Mouse (Mus musculus): Measurements from ENCODE around the gene Ccnl1. TPM values are rescaled to one million over a fixed set of nuclear protein-coding genes. Genes with fewer than 3 reads are reported as not detected.

The Ccnl1 gene
- polyA plus RNA-seq, 1 experiment: 12.8 TPM

DNA sequence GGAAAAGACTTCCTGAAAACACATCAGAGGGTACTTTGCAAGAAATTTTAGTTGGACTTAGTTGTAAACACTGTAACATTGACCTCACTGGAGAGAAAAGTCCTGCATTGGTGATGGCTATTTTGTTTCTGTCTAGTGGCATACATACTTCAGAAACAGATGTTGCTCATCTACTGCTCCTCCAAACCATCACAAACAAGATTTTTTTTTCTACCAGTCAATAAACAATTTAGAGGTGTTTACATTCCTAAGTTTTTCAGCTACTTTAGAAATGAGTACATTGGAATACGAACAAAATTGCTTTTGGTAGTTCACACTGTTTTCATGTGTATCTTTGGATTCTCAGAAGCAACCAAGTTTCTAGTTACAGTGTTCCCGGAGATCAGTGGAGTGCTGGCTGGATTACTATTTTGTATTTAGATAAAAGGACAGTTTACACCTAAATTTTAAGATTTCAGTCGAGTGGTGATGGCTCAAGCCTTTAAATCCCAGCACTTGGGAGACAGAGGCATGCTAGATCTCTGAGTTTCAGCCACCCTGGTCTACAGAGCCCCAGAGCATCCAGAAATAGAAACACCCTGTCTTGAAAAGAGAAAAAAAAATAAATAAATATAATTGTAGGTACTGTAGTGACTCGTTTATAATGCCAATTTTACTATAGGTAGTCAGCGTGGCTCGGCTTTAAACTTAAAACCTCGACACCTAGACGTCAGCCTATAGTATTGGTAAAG lies 15.6 kb upstream of the Ccnl1 start:
- H3ac ChIP-seq (ENCODE audit: control insufficient read depth, insufficient read length): peak overlapping the region; percentile 8

DNA sequence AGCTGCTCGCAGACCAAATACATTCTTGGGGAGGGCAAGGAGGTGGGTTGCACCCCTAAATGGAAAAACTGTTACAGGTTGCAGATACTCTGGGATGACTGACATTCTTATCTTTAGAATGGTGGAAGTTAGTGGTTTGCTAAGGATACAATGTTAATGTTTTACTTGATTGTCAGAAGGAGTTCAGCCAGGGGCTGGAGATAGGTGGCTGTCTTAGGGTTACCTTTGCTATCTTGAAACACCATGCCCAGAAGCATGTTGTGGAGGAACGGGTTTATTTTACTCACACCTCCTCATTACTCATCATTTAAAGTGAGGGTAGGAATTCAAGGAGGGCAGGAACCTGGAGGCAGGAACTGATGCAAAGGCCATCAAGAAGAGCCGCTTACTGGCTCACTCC lies 11.1 kb upstream of the Ccnl1 start:
- no peaks in the 10 kb centered on the region for H3K36me3 ChIP-seq (ENCODE audit: control insufficient read depth, insufficient read depth)
- H3K4me3 ChIP-seq: no peak overlapping the region
- H3ac ChIP-seq (ENCODE audit: control insufficient read depth, insufficient read length): no peak overlapping the region
- TF ChIP-seq TCF12 (IDR thresholded peaks at IDR 0.05; ENCODE audit: insufficient read depth, poor library complexity, severe bottlenecking) (no peak), MYOG (IDR thresholded peaks at IDR 0.05; ENCODE audit: control insufficient read depth in 1 of 3, insufficient read depth in 1 of 3, insufficient read length in 2 of 3, low read depth in 2 of 3) (no peak), CEBPB (IDR thresholded peaks at IDR 0.05; ENCODE audit: insufficient read depth, poor library complexity, severe bottlenecking) (no peak), SRF (IDR thresholded peaks at IDR 0.05; ENCODE audit: control insufficient read depth, insufficient read length, low read depth) (no peak), E2F4 (IDR thresholded peaks at IDR 0.05; ENCODE audit: insufficient read depth) (no peak), MYOD1 (IDR thresholded peaks at IDR 0.05; ENCODE audit: control insufficient read depth in 1 of 3, insufficient read length in 2 of 3, low read depth in 2 of 3) (no peak), POLR2AphosphoS2 (IDR thresholded peaks at IDR 0.05; ENCODE audit: insufficient read length, low read depth) (no peak), REST (IDR thresholded peaks at IDR 0.05; ENCODE audit: insufficient read depth, insufficient read length) (no peak), MAX (IDR thresholded peaks at IDR 0.05; ENCODE audit: low read depth) (no peak), USF1 (IDR thresholded peaks at IDR 0.05; ENCODE audit: low read depth) (no peak), TCF3 (IDR thresholded peaks at IDR 0.05; ENCODE audit: insufficient read length, low read depth) (no peak), POLR2A (IDR thresholded peaks at IDR 0.05; ENCODE audit: insufficient read length, low read depth) (no peak)
- no peaks in the 10 kb centered on the region for H3K27me3 ChIP-seq (ENCODE audit: control insufficient read depth, insufficient read depth, insufficient read length)
- H3K4me2 ChIP-seq (ENCODE audit: low read depth): no peak overlapping the region
- no peaks in the 10 kb centered on the region for H3K79me2 ChIP-seq (ENCODE audit: control insufficient read depth, insufficient read depth)

More for the DNA sequence above, 15.6 kb upstream of the Ccnl1 start:
- Histone ChIP-seq H3K79me2 (ENCODE audit: control insufficient read depth, insufficient read depth) (no peaks in the 10 kb centered on the region), H3K27me3 (ENCODE audit: control insufficient read depth, insufficient read depth, insufficient read length) (no peaks in the 10 kb centered on the region), H3K4me2 (ENCODE audit: low read depth) (peak overlapping the region; percentile 78), H3K4me3 (peak overlapping the region; percentile 46), H3K36me3 (ENCODE audit: control insufficient read depth, insufficient read depth) (no peaks in the 10 kb centered on the region)
- TF ChIP-seq CEBPB (IDR thresholded peaks at IDR 0.05; ENCODE audit: insufficient read depth, poor library complexity, severe bottlenecking): no peak
- TF ChIP-seq E2F4 (IDR thresholded peaks at IDR 0.05; ENCODE audit: insufficient read depth): no peak
- no peak for TF ChIP-seq TCF3 (IDR thresholded peaks at IDR 0.05; ENCODE audit: insufficient read length, low read depth)
- TF ChIP-seq POLR2AphosphoS2 (IDR thresholded peaks at IDR 0.05; ENCODE audit: insufficient read length, low read depth): no peak
- no peak for TF ChIP-seq REST (IDR thresholded peaks at IDR 0.05; ENCODE audit: insufficient read depth, insufficient read length)
- no peak for TF ChIP-seq MYOD1 (IDR thresholded peaks at IDR 0.05; ENCODE audit: control insufficient read depth in 1 of 3, insufficient read length in 2 of 3, low read depth in 2 of 3)
- no peak for TF ChIP-seq TCF12 (IDR thresholded peaks at IDR 0.05; ENCODE audit: insufficient read depth, poor library complexity, severe bottlenecking)
- no peak for TF ChIP-seq POLR2A (IDR thresholded peaks at IDR 0.05; ENCODE audit: insufficient read length, low read depth)
- no peak for TF ChIP-seq MAX (IDR thresholded peaks at IDR 0.05; ENCODE audit: low read depth)
- no peak for TF ChIP-seq MYOG (IDR thresholded peaks at IDR 0.05; ENCODE audit: control insufficient read depth in 1 of 3, insufficient read depth in 1 of 3, insufficient read length in 2 of 3, low read depth in 2 of 3)
- no peak for TF ChIP-seq USF1 (IDR thresholded peaks at IDR 0.05; ENCODE audit: low read depth)
- TF ChIP-seq SRF (IDR thresholded peaks at IDR 0.05; ENCODE audit: control insufficient read depth, insufficient read length, low read depth): no peak

- H3K36me3 ChIP-seq (ENCODE audit: control insufficient read depth, insufficient read depth): no peaks in the 10 kb centered on the region
- H3K4me3 ChIP-seq: no peak overlapping the region
- no peak overlapping the region for H3ac ChIP-seq (ENCODE audit: control insufficient read depth, insufficient read length)
- H3K79me2 ChIP-seq (ENCODE audit: control insufficient read depth, insufficient read depth): no peaks in the 10 kb centered on the region
- TF ChIP-seq POLR2A (IDR thresholded peaks at IDR 0.05; ENCODE audit: insufficient read length, low read depth) (no peak), MYOG (IDR thresholded peaks at IDR 0.05; ENCODE audit: control insufficient read depth in 1 of 3, insufficient read depth in 1 of 3, insufficient read length in 2 of 3, low read depth in 2 of 3) (no peak), REST (IDR thresholded peaks at IDR 0.05; ENCODE audit: insufficient read depth, insufficient read length) (no peak), TCF3 (IDR thresholded peaks at IDR 0.05; ENCODE audit: insufficient read length, low read depth) (no peak), TCF12 (IDR thresholded peaks at IDR 0.05; ENCODE audit: insufficient read depth, poor library complexity, severe bottlenecking) (no peak), MAX (IDR thresholded peaks at IDR 0.05; ENCODE audit: low read depth) (no peak), E2F4 (IDR thresholded peaks at IDR 0.05; ENCODE audit: insufficient read depth) (no peak), POLR2AphosphoS2 (IDR thresholded peaks at IDR 0.05; ENCODE audit: insufficient read length, low read depth) (no peak), MYOD1 (IDR thresholded peaks at IDR 0.05; ENCODE audit: control insufficient read depth in 1 of 3, insufficient read length in 2 of 3, low read depth in 2 of 3) (no peak), SRF (IDR thresholded peaks at IDR 0.05; ENCODE audit: control insufficient read depth, insufficient read length, low read depth) (no peak), USF1 (IDR thresholded peaks at IDR 0.05; ENCODE audit: low read depth) (no peak), CEBPB (IDR thresholded peaks at IDR 0.05; ENCODE audit: insufficient read depth, poor library complexity, severe bottlenecking) (no peak)
- H3K27me3 ChIP-seq (ENCODE audit: control insufficient read depth, insufficient read depth, insufficient read length): no peaks in the 10 kb centered on the region
- H3K4me2 ChIP-seq (ENCODE audit: low read depth): no peak overlapping the region
These were observed 8.3 kb upstream of the Ccnl1 start for GRCm38 (mm10) chr3:65966360-65966759.

GRCm38 (mm10) chr3:65962270-65962930 lies 4.4 kb upstream of the Ccnl1 start:
- Histone ChIP-seq H3K4me3 (no peak overlapping the region), H3ac (ENCODE audit: control insufficient read depth, insufficient read length) (no peak overlapping the region), H3K36me3 (ENCODE audit: control insufficient read depth, insufficient read depth) (no peaks in the 10 kb centered on the region), H3K79me2 (ENCODE audit: control insufficient read depth, insufficient read depth) (peaks cover under 1% of the 10 kb centered on the region), H3K27me3 (ENCODE audit: control insufficient read depth, insufficient read depth, insufficient read length) (no peaks in the 10 kb centered on the region), H3K4me2 (ENCODE audit: low read depth) (no peak overlapping the region)
- TF ChIP-seq POLR2A (IDR thresholded peaks at IDR 0.05; ENCODE audit: insufficient read length, low read depth) (no peak), TCF3 (IDR thresholded peaks at IDR 0.05; ENCODE audit: insufficient read length, low read depth) (no peak), POLR2AphosphoS2 (IDR thresholded peaks at IDR 0.05; ENCODE audit: insufficient read length, low read depth) (no peak), TCF12 (IDR thresholded peaks at IDR 0.05; ENCODE audit: insufficient read depth, poor library complexity, severe bottlenecking) (no peak), MYOD1 (IDR thresholded peaks at IDR 0.05; ENCODE audit: control insufficient read depth in 1 of 3, insufficient read length in 2 of 3, low read depth in 2 of 3) (no peak), SRF (IDR thresholded peaks at IDR 0.05; ENCODE audit: control insufficient read depth, insufficient read length, low read depth) (no peak), E2F4 (IDR thresholded peaks at IDR 0.05; ENCODE audit: insufficient read depth) (no peak), REST (IDR thresholded peaks at IDR 0.05; ENCODE audit: insufficient read depth, insufficient read length) (no peak), USF1 (IDR thresholded peaks at IDR 0.05; ENCODE audit: low read depth) (no peak), MYOG (IDR thresholded peaks at IDR 0.05; ENCODE audit: control insufficient read depth in 1 of 3, insufficient read depth in 1 of 3, insufficient read length in 2 of 3, low read depth in 2 of 3) (no peak), CEBPB (IDR thresholded peaks at IDR 0.05; ENCODE audit: insufficient read depth, poor library complexity, severe bottlenecking) (no peak), MAX (IDR thresholded peaks at IDR 0.05; ENCODE audit: low read depth) (no peak)
